Mouse (Mus musculus) ovary, adult 10 weeks (tissue): ENCODE results near the gene Olfr960. TPM values are rescaled to one million over a fixed set of nuclear protein-coding genes. Genes with fewer than 3 reads are reported as not detected.

Experiments used
- polyA plus RNA-seq: library from polyadenylated mRNA; stranded (reverse); fragments of 350-450 nt; fragmentation: Illumina TruSeq; extraction: RNeasy Lipid Tissue Mini Kit (QIAGEN cat#74804); gene quantifications from one replicate; pipeline ENCODE4 v1.2.3, GENCODE M21; 2014

The Olfr960 gene
- not detected for polyA plus RNA-seq

GRCm38 (mm10) chr9:39621073-39621472, at the start of gene Olfr960:
Gene Olfr960, plus strand, starts transcription at chr9:39621373.

DNA sequence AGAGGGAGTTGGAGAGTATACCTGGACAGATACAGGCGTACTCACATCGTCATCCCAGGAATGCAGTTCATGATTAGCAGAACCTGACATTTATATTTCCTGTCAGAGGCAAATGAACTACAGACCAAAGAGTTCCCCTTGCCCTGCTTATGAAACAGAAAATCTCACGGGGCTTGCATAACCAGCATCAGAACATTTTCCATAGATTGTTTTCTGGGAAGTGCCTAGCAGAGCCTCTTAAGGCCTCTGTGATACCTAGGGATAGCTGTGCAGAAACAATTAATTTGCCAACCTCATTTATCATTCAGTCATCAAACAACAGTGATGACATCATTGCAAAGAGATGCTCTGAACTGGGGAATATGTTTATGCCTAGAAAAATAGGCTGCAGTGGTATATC, 45.7 kb upstream of the Olfr960 start, which contains the start of gene Olfr959:
Olfr959 (minus strand) TSS at position 101 of the 400 bp plus-strand sequence.

GRCm38 (mm10) chr9:39603999-39604453, 17.1 kb upstream of the Olfr960 start, which contains the start of gene AW551984:
Gene AW551984, minus strand, starts transcription at chr9:39604403.

GRCm38 (mm10) chr9:39610355-39610754, 10.8 kb upstream of the Olfr960 start, which contains the start of gene Olfr148:
Gene Olfr148, plus strand, starts transcription at chr9:39610655.

DNA sequence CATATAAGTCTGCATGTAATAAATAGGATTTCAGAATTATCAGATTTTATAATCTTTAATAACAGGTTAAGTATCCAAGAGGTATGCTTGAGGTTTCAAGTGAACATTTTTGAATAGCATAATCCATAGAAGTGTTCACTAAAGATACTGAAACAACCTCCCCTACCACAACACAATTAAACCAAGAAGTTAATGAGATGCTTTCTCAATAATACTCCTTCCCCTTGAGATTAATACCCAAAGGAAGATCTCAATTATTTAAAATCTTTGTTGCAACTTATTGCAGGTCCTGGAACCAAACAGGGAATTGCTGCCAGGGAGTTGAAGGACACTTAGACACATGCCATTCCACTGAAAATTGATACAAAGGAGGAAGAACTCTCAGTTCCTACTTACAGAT, 23.6 kb downstream of the Olfr960 start, which contains the start of gene Olfr961:
Olfr961 (plus strand) TSS at position 301 of the 400 bp plus-strand sequence.

GRCm38 (mm10) chr9:39666905-39667304, 45.7 kb downstream of the Olfr960 start, which contains the start of gene Olfr963:
Gene Olfr963, plus strand, starts transcription at chr9:39667205.

Other genes starting within 250 kb of the Olfr960 start
- gene Olfr951, start 234.0 kb upstream of the Olfr960 start, polyA plus RNA-seq = not detected
- not detected for gene Olfr952, start 194.2 kb upstream of the Olfr960 start, polyA plus RNA-seq
- not detected for gene Olfr954, start 164.7 kb upstream of the Olfr960 start, polyA plus RNA-seq
- not detected for gene Olfr955, start 149.4 kb upstream of the Olfr960 start, polyA plus RNA-seq
- not detected for gene Olfr44, start 127.4 kb upstream of the Olfr960 start, polyA plus RNA-seq
- not detected for gene Olfr957, start 105.6 kb upstream of the Olfr960 start, polyA plus RNA-seq
- gene Olfr958, start 67.3 kb upstream of the Olfr960 start, polyA plus RNA-seq = not detected
- not detected for gene Olfr959, start 45.8 kb upstream of the Olfr960 start, polyA plus RNA-seq
- 5.8 TPM for gene AW551984, start 17.0 kb upstream of the Olfr960 start, polyA plus RNA-seq
- not detected for gene Olfr148, start 10.7 kb upstream of the Olfr960 start, polyA plus RNA-seq
- not detected for gene Olfr961, start 23.7 kb downstream of the Olfr960 start, polyA plus RNA-seq
- gene Olfr963, start 45.8 kb downstream of the Olfr960 start, polyA plus RNA-seq = not detected
- gene Olfr149, start 85.7 kb downstream of the Olfr960 start, polyA plus RNA-seq = not detected
- gene Olfr965, start 90.0 kb downstream of the Olfr960 start, polyA plus RNA-seq = not detected
- gene Olfr150, start 109.6 kb downstream of the Olfr960 start, polyA plus RNA-seq = not detected
- not detected for gene Olfr967, start 124.9 kb downstream of the Olfr960 start, polyA plus RNA-seq
- not detected for gene Olfr968, start 161.9 kb downstream of the Olfr960 start, polyA plus RNA-seq
- gene Olfr969, start 169.6 kb downstream of the Olfr960 start, polyA plus RNA-seq = not detected
- not detected for gene Olfr970, start 187.5 kb downstream of the Olfr960 start, polyA plus RNA-seq
- gene Olfr971, start 215.5 kb downstream of the Olfr960 start, polyA plus RNA-seq = not detected
- not detected for gene Olfr972, start 245.0 kb downstream of the Olfr960 start, polyA plus RNA-seq